Mouse (Mus musculus) left cerebral cortex, adult 18-20 months (tissue): Measurements from ENCODE around the gene Vmn2r78. TPM values are rescaled to one million over a fixed set of nuclear protein-coding genes. Genes with fewer than 3 reads are reported as not detected.
"Not testable (repeated sequence)": the region's sequence is repeated elsewhere in the genome, so short reads cannot be mapped to it uniquely, and the experiment has no call there.

Source experiments
- DNase-seq, 2 experiments: peaks; one replicate each; pipeline ENCODE4 v3.0.0; 2021 to 2022; ENCODE audit warnings: low spot score in 2 of 2, mixed read lengths in 1 of 2
- long read RNA-seq, 2 experiments: library from polyadenylated mRNA; stranded (forward); transcript quantifications; one replicate each; pipeline ENCODE4 v2.0.0; 2021
- total RNA-seq, 2 experiments: library from RNA; stranded (reverse); gene quantifications; 2 replicates each; pipeline ENCODE4 v1.2.3; 2021

Gene Vmn2r78
- not detected for total RNA-seq
- long read RNA-seq, experiment 1, result 0 reads
- long read RNA-seq, experiment 2, result 0 reads

GRCm38 (mm10) chr7:86914794-86915193 lies at the start of gene Vmn2r78:
Vmn2r78 (plus strand) TSS chr7:86915094.
- DNase-seq, result not testable (repeated sequence)

GRCm38 (mm10) chr7:86889470-86890469 lies 25.1 kb upstream of the Vmn2r78 start:
- no peak for DNase-seq

GRCm38 (mm10) chr7:86937288-86937687 lies 22.4 kb downstream of the Vmn2r78 start:
- DNase-seq, result no peak

- no peak for DNase-seq
These were observed 79.8 kb downstream of the Vmn2r78 start for GRCm38 (mm10) chr7:86994700-86995099.

- DNase-seq, result not testable (repeated sequence)
These were observed 80.9 kb downstream of the Vmn2r78 start, which contains the start of gene Vmn2r79 for GRCm38 (mm10) chr7:86995815-86996214. Vmn2r79 (plus strand) TSS chr7:86996115.

Other genes starting within 250 kb of the Vmn2r78 start
- not detected for gene Olfr292, start 226.8 kb upstream of the Vmn2r78 start, total RNA-seq
- gene Folh1, start 139.2 kb upstream of the Vmn2r78 start, total RNA-seq, result 1 to 10 TPM; 5.9 to 6.1 TPM
- gene Vmn2r77, start 120.1 kb upstream of the Vmn2r78 start, total RNA-seq, result not detected
- not detected for gene Vmn2r79, start 81.0 kb downstream of the Vmn2r78 start, total RNA-seq